Mouse (Mus musculus) midbrain, embryonic 16.5 days (tissue): ENCODE measurements at regions not wholly inside any gene's neighbourhood (a gene's known extent, or its start where the extent isn't known, plus 50 kb on each side); places are given as distances from the start of the nearest gene placed in this dataset.

Experiments
- ATAC-seq: fragments of 200-750 bp; cut with Nextera tagmentation; 2 replicates; pipeline ENCODE4 v1.8.0; 2017; ENCODE audit warnings: moderate TSS enrichment
- H3K27ac ChIP-seq: fragments of 300-500 bp; sonication (generic); 2 replicates; pipeline ENCODE4 v1.5.1; 2014; ENCODE audit warnings: mild to moderate bottlenecking, low read length, mixed read lengths
- H3K27me3 ChIP-seq: fragments of 300-500 bp; sonication (generic); 2 replicates; pipeline ENCODE4 v1.6.1; 2014; ENCODE audit warnings: low read depth, low read length, mixed read lengths; ENCODE audit not compliant: control insufficient read depth, insufficient read depth
- H3K36me3 ChIP-seq: fragments of 300-500 bp; sonication (generic); 2 replicates; pipeline ENCODE4 v1.6.1; 2014; ENCODE audit warnings: mild to moderate bottlenecking, low read length, moderate library complexity, mixed read lengths; ENCODE audit not compliant: control insufficient read depth, insufficient read depth
- H3K4me1 ChIP-seq: fragments of 300-500 bp; sonication (generic); 2 replicates; pipeline ENCODE4 v1.6.1; 2014; ENCODE audit warnings: mild to moderate bottlenecking, low read length, mixed read lengths; ENCODE audit not compliant: control insufficient read depth, insufficient read depth
- H3K4me2 ChIP-seq: fragments of 300-500 bp; sonication (generic); 2 replicates; pipeline ENCODE4 v1.6.1; 2014; ENCODE audit warnings: mild to moderate bottlenecking, low read length, mixed read lengths
- H3K4me3 ChIP-seq: fragments of 300-500 bp; sonication (generic); 2 replicates; pipeline ENCODE4 v1.5.1; 2014; ENCODE audit warnings: low read depth, mild to moderate bottlenecking, low read length, moderate library complexity, mixed read lengths
- H3K9ac ChIP-seq: fragments of 300-500 bp; sonication (generic); 2 replicates; pipeline ENCODE4 v1.6.1; 2014; ENCODE audit warnings: low read depth, low read length, mixed read lengths
- H3K9me3 ChIP-seq: fragments of 300-500 bp; sonication (generic); replicated peaks from 2 replicates; pipeline ENCODE4 v1.6.1; 2014; ENCODE audit warnings: mild to moderate bottlenecking, low read length, mixed read lengths; ENCODE audit not compliant: control insufficient read depth, poor library complexity, severe bottlenecking
- WGBS: fragments of 180-500 bp; shearing (Covaris S2); extraction: QIAGEN DNeasy Blood & Tissue Kit; methylation state at CpG from one replicate; pipeline ENCODE4 v1.1.7; 2014; 5-methylcytosine and 5-hydroxymethylcytosine counted together

GRCm38 (mm10) chr5:54178966-54179547, 180.8 kb downstream of the Stim2 start:
- no peak overlapping the region for H3K4me2 ChIP-seq
- no peak overlapping the region for H3K4me3 ChIP-seq
- ATAC-seq = no peak
- no peaks in the 10 kb centered on the region for H3K36me3 ChIP-seq
- peaks cover 16% of the 10 kb centered on the region for H3K4me1 ChIP-seq
- H3K27ac ChIP-seq = no peak overlapping the region
- H3K27me3 ChIP-seq = no peaks in the 10 kb centered on the region
- no peak overlapping the region for H3K9ac ChIP-seq
- 62% methylated on average over 13 of the region's 13 CpGs for WGBS
- H3K9me3 ChIP-seq = 0 out of 2 replicates have a peak, but pooled peaks cover 2% of the 10 kb centered on the region

- peak; percentile 41 for ATAC-seq
- Histone ChIP-seq H3K9me3 (no peaks in the 10 kb centered on the region), H3K4me2 (no peak overlapping the region), H3K36me3 (no peaks in the 10 kb centered on the region), H3K27ac (no peak overlapping the region), H3K9ac (no peak overlapping the region), H3K27me3 (no peaks in the 10 kb centered on the region), H3K4me1 (peaks cover 16% of the 10 kb centered on the region), H3K4me3 (no peak overlapping the region)
- 47% methylated on average over 2 of the region's 2 CpGs for WGBS
These were observed 181.9 kb downstream of the Stim2 start for GRCm38 (mm10) chr5:54180192-54180611.

- 32% methylated on average over 10 of the region's 10 CpGs for WGBS
- peak overlapping the region; percentile 43; the same call in 1 of the 2 replicates for H3K27ac ChIP-seq
- H3K9ac ChIP-seq = peak overlapping the region; percentile 21
- peak overlapping the region; percentile 52 for H3K4me2 ChIP-seq
- H3K9me3 ChIP-seq = no peaks in the 10 kb centered on the region
- H3K4me3 ChIP-seq = peak overlapping the region; percentile 18
- H3K36me3 ChIP-seq = no peaks in the 10 kb centered on the region
- H3K4me1 ChIP-seq = peaks cover 16% of the 10 kb centered on the region
- no peaks in the 10 kb centered on the region for H3K27me3 ChIP-seq
- ATAC-seq = peak; percentile 58
These were observed 182.5 kb downstream of the Stim2 start for GRCm38 (mm10) chr5:54180640-54181326.

- peak; percentile 79 for ATAC-seq
- Histone ChIP-seq H3K4me3 (peak overlapping the region; percentile 18), H3K27ac (peak overlapping the region; percentile 43; the same call in 1 of the 2 replicates), H3K9ac (peak overlapping the region; percentile 21), H3K36me3 (no peaks in the 10 kb centered on the region), H3K4me1 (peaks cover 16% of the 10 kb centered on the region), H3K4me2 (peak overlapping the region; percentile 52), H3K9me3 (no peaks in the 10 kb centered on the region), H3K27me3 (no peaks in the 10 kb centered on the region)
- WGBS = 13% methylated on average over 13 of the region's 13 CpGs
These were observed 183.1 kb downstream of the Stim2 start for GRCm38 (mm10) chr5:54181327-54181863.

- WGBS = 94% methylated on average over 4 of the region's 4 CpGs
These were observed 184.5 kb downstream of the Stim2 start for GRCm38 (mm10) chr5:54182754-54183153.

GRCm38 (mm10) chr5:54185662-54186061, 187.4 kb downstream of the Stim2 start:
- Histone ChIP-seq H3K9ac (no peak overlapping the region), H3K27ac (no peak overlapping the region), H3K4me2 (no peak overlapping the region), H3K4me1 (peaks cover 13% of the 10 kb centered on the region), H3K9me3 (no peaks in the 10 kb centered on the region), H3K27me3 (no peaks in the 10 kb centered on the region), H3K36me3 (no peaks in the 10 kb centered on the region), H3K4me3 (no peak overlapping the region)
- 74% methylated on average over 4 of the region's 4 CpGs for WGBS
- no peak for ATAC-seq

More at GRCm38 (mm10) chr5:54182754-54183153, 184.5 kb downstream of the Stim2 start:
- Histone ChIP-seq H3K36me3 (no peaks in the 10 kb centered on the region), H3K27me3 (no peaks in the 10 kb centered on the region), H3K4me1 (peaks cover 16% of the 10 kb centered on the region), H3K27ac (no peak overlapping the region), H3K9me3 (no peaks in the 10 kb centered on the region), H3K4me2 (no peak overlapping the region), H3K9ac (no peak overlapping the region), H3K4me3 (no peak overlapping the region)
- no peak for ATAC-seq

GRCm38 (mm10) chr5:54186076-54186676, 187.9 kb downstream of the Stim2 start:
- H3K4me1 ChIP-seq = peaks cover 8% of the 10 kb centered on the region
- no peak for ATAC-seq
- no peak overlapping the region for H3K4me3 ChIP-seq
- no peak overlapping the region for H3K9ac ChIP-seq
- H3K27me3 ChIP-seq = no peaks in the 10 kb centered on the region
- WGBS = 85% methylated on average over 11 of the region's 11 CpGs
- H3K27ac ChIP-seq = no peak overlapping the region
- H3K4me2 ChIP-seq = no peak overlapping the region
- no peaks in the 10 kb centered on the region for H3K9me3 ChIP-seq
- no peaks in the 10 kb centered on the region for H3K36me3 ChIP-seq

- no peaks in the 10 kb centered on the region; the same call in 1 of the 2 replicates for H3K4me1 ChIP-seq
- no peaks in the 10 kb centered on the region for H3K27me3 ChIP-seq
- H3K36me3 ChIP-seq = no peaks in the 10 kb centered on the region
- 70% methylated on average over 4 of the region's 4 CpGs for WGBS
- H3K27ac ChIP-seq = no peak overlapping the region
- no peak overlapping the region for H3K9ac ChIP-seq
- H3K9me3 ChIP-seq = no peaks in the 10 kb centered on the region
- no peak overlapping the region for H3K4me2 ChIP-seq
- ATAC-seq = 0 out of 2 replicates have a peak, but pooled peaks have one; percentile 56
- no peak overlapping the region for H3K4me3 ChIP-seq
These were observed 193.4 kb downstream of the Stim2 start for GRCm38 (mm10) chr5:54191688-54192087.

- Histone ChIP-seq H3K27ac (no peak overlapping the region), H3K4me3 (no peak overlapping the region), H3K4me2 (no peak overlapping the region), H3K9ac (no peak overlapping the region), H3K36me3 (no peaks in the 10 kb centered on the region), H3K27me3 (no peaks in the 10 kb centered on the region), H3K4me1 (no peaks in the 10 kb centered on the region; the same call in 1 of the 2 replicates), H3K9me3 (no peaks in the 10 kb centered on the region)
- 76% methylated on average over 9 of the region's 9 CpGs for WGBS
- no peak for ATAC-seq
These were observed 196.5 kb downstream of the Stim2 start for GRCm38 (mm10) chr5:54194846-54195245.
